Mouse (Mus musculus) heart, postnatal 0 days (tissue): ENCODE data around the gene Eps8l1. TPM values are rescaled to one million over a fixed set of nuclear protein-coding genes. Genes with fewer than 3 reads are reported as not detected.

ENCODE experiments used
- ATAC-seq: fragments of 200-750 bp; cut with Nextera tagmentation; 2 replicates; pipeline ENCODE4 v1.8.0; 2017; ENCODE audit warnings: low read depth, moderate number of reproducible peaks, moderate library complexity; ENCODE audit not compliant: insufficient read depth
- DNase-seq: peaks from one replicate; pipeline ENCODE4 v3.0.0-alpha.2; 2016; ENCODE audit warnings: low spot score
- H3K27ac ChIP-seq: fragments of 300-500 bp; sonication (generic); 2 replicates; pipeline ENCODE4 v1.5.1; 2014; ENCODE audit warnings: low read depth, mild to moderate bottlenecking
- H3K27me3 ChIP-seq: fragments of 300-500 bp; sonication (generic); 2 replicates; pipeline ENCODE4 v1.6.1; 2014; ENCODE audit warnings: low read length, mixed read lengths; ENCODE audit not compliant: control insufficient read depth, insufficient read depth
- H3K36me3 ChIP-seq: fragments of 300-500 bp; sonication (generic); replicated peaks from 2 replicates; pipeline ENCODE4 v1.6.1; 2014; ENCODE audit warnings: low read length, mixed read lengths; ENCODE audit not compliant: control insufficient read depth, insufficient read depth
- H3K4me1 ChIP-seq: fragments of 300-500 bp; sonication (generic); 2 replicates; pipeline ENCODE4 v1.6.1; 2014; ENCODE audit warnings: antibody characterized with exemption; ENCODE audit not compliant: control insufficient read depth, insufficient read depth
- H3K4me2 ChIP-seq: fragments of 300-500 bp; sonication (generic); 2 replicates; pipeline ENCODE4 v1.6.1; 2014; ENCODE audit warnings: low read depth, mild to moderate bottlenecking, low read length, moderate library complexity
- H3K4me3 ChIP-seq: fragments of 300-500 bp; sonication (generic); 2 replicates; pipeline ENCODE4 v1.5.1; 2014; ENCODE audit warnings: low read depth, low read length
- H3K9ac ChIP-seq: fragments of 300-500 bp; sonication (generic); replicated peaks from 2 replicates; pipeline ENCODE4 v1.6.1; 2014; ENCODE audit warnings: low read depth, low read length, mixed read lengths
- H3K9me3 ChIP-seq: fragments of 300-500 bp; sonication (generic); replicated peaks from 2 replicates; pipeline ENCODE4 v1.6.1; 2016; ENCODE audit warnings: low read length; ENCODE audit not compliant: control insufficient read depth
- CTCF ChIP-seq: IDR thresholded peaks from 2 replicates; pipeline ENCODE4 v1.5.1; 2016; ENCODE audit warnings: antibody characterized with exemption, control low read depth, low read depth
- EP300 ChIP-seq: IDR thresholded peaks from 2 replicates; pipeline ENCODE4 v1.6.1; 2016; ENCODE audit warnings: antibody characterized with exemption, low read depth
- WGBS: fragments of 180-500 bp; shearing (Covaris S2); extraction: QIAGEN DNeasy Blood & Tissue Kit; methylation state at CpG from one replicate; pipeline ENCODE4 v1.1.7; 2014; 5-methylcytosine and 5-hydroxymethylcytosine counted together
- polyA plus RNA-seq: library from polyadenylated mRNA; unstranded; fragments of >200 nt; fragmentation: Nextera tagmentation; extraction: Ambion mirVana; gene quantifications from 2 replicates; pipeline ENCODE4 v1.2.1, GENCODE M21; 2015
- total RNA-seq: library from RNA; depleted of rRNA; stranded (reverse); fragments of >200 nt; gene quantifications from 2 replicates; pipeline ENCODE4 v1.2.3, GENCODE M21; 2014; ENCODE audit warnings: low replicate concordance

Eps8l1 gene
- total and polyA plus RNA-seq, 2 experiments from 2014 or later: 0.88 to 1.00 TPM

DNA sequence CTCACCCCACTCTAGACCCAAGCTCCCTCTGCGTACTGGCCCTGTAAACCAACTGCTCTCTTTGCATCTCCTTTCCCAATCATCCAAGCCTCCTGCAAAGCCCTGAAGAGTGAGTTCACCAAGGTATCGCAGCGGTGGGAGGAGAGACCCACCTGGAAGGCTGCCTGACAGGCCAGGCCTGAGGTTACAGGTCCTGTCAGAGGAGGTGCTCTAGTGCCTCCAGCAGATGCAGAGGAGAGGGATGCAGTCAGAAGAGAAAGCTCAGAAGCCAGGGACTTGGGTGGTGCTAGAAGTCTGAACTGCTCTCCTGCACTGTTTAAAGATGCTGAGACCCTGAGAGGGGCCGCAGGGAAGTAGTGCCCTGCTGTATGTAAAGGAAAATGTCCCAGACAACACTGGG, 38.6 kb downstream of the Eps8l1 start:
- H3K27me3 ChIP-seq: no peaks in the 10 kb centered on the region
- TF ChIP-seq CTCF: no peak
- no peak for TF ChIP-seq EP300
- 53% methylated on average over 4 of the region's 4 CpGs for WGBS
- peak overlapping the region; percentile 25 for H3K4me3 ChIP-seq
- peaks cover 36% of the 10 kb centered on the region for H3K36me3 ChIP-seq
- peak overlapping the region; percentile 45; the same call in 1 of the 2 replicates for H3K9ac ChIP-seq
- DNase-seq: no peak
- peak overlapping the region; percentile 89 for H3K4me2 ChIP-seq
- no peaks in the 10 kb centered on the region for H3K9me3 ChIP-seq
- peak overlapping the region; percentile 51 for H3K27ac ChIP-seq
- ATAC-seq: no peak
- peaks cover 33% of the 10 kb centered on the region for H3K4me1 ChIP-seq

DNA sequence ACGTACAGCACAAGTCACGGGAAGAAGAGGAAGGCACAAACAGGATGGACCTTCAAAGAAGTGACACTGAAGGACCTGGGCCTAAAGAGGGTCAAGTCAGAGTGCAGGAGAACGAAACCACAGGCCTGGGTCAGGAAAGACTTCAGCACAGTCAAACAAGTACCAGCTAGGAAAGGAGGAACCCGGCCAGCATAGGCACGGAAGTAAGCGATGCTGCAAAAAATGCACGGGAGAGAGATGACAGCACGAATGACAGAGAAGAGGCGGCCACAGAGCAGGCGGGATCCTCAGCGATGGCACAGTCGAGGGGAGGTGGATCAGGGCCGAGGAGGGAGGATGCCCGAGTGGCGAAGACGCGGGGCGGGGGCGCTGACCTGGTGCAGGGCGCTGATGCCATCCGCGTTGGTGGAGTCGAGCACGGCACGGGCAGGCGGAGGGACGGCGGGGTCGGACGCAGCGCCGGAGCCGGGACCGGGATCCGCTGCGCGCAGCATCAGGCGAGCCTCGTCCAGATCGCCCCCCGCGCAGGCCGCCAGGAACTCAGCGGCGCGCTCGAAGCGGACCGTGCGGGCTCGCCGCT, 40.5 kb downstream of the Eps8l1 start:
- Histone ChIP-seq H3K27ac (peak overlapping the region; percentile 95), H3K4me3 (peak overlapping the region; percentile 97), H3K9ac (peak overlapping the region; percentile 99), H3K4me2 (peak overlapping the region; percentile 89), H3K9me3 (no peaks in the 10 kb centered on the region), H3K4me1 (peaks cover 33% of the 10 kb centered on the region), H3K27me3 (no peaks in the 10 kb centered on the region), H3K36me3 (peaks cover 18% of the 10 kb centered on the region)
- ATAC-seq (peak; percentile 18), DNase-seq (peak; percentile 13)
- TF ChIP-seq EP300 (no peak), CTCF (no peak)
- 1% methylated on average over 18 of the region's 52 CpGs for WGBS

GRCm38 (mm10) chr7:4501558-4502397, 41.3 kb downstream of the Eps8l1 start, which contains the start of gene Ppp1r12c:
TSS of gene Ppp1r12c (minus strand) at chr7:4501680.
- Histone ChIP-seq H3K9me3 (no peaks in the 10 kb centered on the region), H3K4me1 (peaks cover 33% of the 10 kb centered on the region), H3K36me3 (peaks cover 10% of the 10 kb centered on the region), H3K4me3 (peak within 1 kb of the TSS; percentile 97), H3K4me2 (peak within 1 kb of the TSS; percentile 89), H3K9ac (peak within 1 kb of the TSS; percentile 99), H3K27me3 (no peaks in the 10 kb centered on the region), H3K27ac (peak within 1 kb of the TSS; percentile 95)
- DNase-seq (peak; percentile 91), ATAC-seq (peak; percentile 93)
- WGBS: under 1% methylated on average over 46 of the region's 62 CpGs
- TF ChIP-seq CTCF (no peak), EP300 (no peak; the same call in 1 of the 2 replicates)

DNA sequence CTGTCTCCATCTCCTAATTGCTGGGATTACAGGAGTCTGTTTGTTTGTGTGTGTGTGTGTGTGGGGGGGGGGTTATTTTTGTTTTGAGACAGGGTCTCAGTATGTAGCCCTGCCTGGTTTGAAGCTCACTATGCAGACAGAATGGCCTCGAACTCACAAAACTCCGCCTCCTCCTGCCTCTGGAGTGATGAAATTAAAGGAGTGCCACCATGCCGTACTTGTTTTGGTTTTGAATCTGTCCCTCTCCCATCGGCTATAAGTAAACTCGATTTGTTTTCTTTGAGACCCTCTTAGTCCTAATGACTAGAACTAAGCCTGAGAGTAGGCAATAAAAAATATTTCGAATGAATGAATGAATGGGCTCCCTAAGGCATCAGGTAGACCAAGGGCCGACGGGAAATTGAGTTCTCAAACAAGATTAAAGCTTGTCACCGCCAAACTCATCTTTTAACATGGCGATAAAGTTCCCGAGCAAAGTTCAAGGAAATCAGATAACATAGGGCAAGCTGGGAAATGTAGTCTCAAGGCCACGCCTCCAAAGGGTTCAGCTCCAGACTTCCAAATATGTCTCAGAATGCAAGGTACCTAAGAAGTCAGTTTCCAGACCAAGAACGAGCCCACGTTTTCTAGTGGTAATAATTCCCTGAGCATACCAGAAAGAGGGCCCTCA, 42.1 kb downstream of the Eps8l1 start:
- TF ChIP-seq CTCF (no peak), EP300 (no peak)
- 6% methylated on average over 14 of the region's 14 CpGs for WGBS
- no peaks in the 10 kb centered on the region for H3K9me3 ChIP-seq
- DNase-seq: no peak
- no peaks in the 10 kb centered on the region for H3K27me3 ChIP-seq
- H3K4me3 ChIP-seq: peak overlapping the region; percentile 97
- H3K4me1 ChIP-seq: peaks cover 31% of the 10 kb centered on the region
- H3K4me2 ChIP-seq: peak overlapping the region; percentile 89
- peak overlapping the region; percentile 95 for H3K27ac ChIP-seq
- ATAC-seq: no peak
- H3K36me3 ChIP-seq: peaks cover 2% of the 10 kb centered on the region; the same call in 1 of the 2 replicates
- peak overlapping the region; percentile 99; the same call in 1 of the 2 replicates for H3K9ac ChIP-seq

DNA sequence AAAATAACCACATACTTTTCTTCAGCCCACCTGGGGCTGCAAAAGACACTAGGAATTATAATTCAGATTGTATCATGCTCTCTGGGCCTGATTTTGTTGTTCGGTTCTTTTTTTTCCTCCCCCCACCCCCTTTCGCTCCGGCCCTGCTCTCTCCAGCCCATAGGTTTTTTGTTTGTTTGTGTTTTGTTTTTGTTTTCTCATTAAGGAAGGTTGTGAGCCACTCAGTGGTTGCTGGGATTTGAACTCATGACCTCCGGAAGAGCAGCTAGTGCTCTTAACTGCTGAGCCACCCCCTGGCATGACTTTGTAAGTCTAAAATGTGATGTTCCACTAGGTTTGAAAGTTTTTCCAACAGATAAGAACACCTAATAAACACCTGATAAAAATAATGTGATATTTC, 42.6 kb downstream of the Eps8l1 start:
- no peaks in the 10 kb centered on the region for H3K9me3 ChIP-seq
- 71% methylated on average over 4 of the region's 4 CpGs for WGBS
- no peak overlapping the region for H3K4me2 ChIP-seq
- no peak overlapping the region for H3K27ac ChIP-seq
- ATAC-seq: no peak
- DNase-seq: no peak
- no peak overlapping the region for H3K4me3 ChIP-seq
- no peaks in the 10 kb centered on the region for H3K36me3 ChIP-seq
- no peaks in the 10 kb centered on the region for H3K27me3 ChIP-seq
- TF ChIP-seq EP300: no peak
- no peak for TF ChIP-seq CTCF
- H3K9ac ChIP-seq: no peak overlapping the region
- H3K4me1 ChIP-seq: peaks cover 26% of the 10 kb centered on the region
